Comparison of ENCODE assay signal across 28 mouse cellular contexts in the genomic region with DNA sequence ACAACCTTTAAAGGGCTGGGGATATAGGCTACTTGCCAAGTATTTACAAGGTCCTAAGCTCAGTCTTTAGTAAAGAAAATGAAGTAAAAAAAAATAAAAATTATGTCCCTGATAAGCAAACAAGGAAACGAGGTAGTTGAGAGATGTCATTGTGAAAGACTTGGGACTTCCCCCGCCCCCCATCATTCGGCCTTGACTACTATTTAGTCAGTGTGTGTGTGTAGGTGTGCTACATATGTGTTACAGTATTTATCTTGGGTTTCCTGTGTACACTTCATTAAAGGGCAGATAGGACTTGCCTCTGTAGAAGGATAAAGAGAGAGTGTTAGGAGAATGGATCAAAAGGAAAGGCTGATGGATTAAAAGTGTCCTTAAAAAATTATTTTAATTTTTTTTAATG. TPM values are rescaled to one million over a fixed set of nuclear protein-coding genes. Genes with fewer than 3 reads are reported as not detected.
A peak's percentile ranks its signal among the peaks of the same experiment; 100 is the strongest.
DNase-seq lines count a peak whose midpoint lies in the region; ATAC-seq and TF ChIP-seq lines count a peak whose summit lies in the region.
"Had no signal": no experiment of that assay in that cellular context is flagged by ENCODE, and none has a peak within 500 bp of the region (broad histone marks: within the 10 kb centered on the region; RNA-seq: fewer than 3 reads in every experiment).

No protein-coding gene starts in this region.

- no peaks in the 10 kb centered on the region for H3K9me3 ChIP-seq in CH12.LX (replicated peaks; ENCODE audit: low read length)
- no peaks in the 10 kb centered on the region for H3K9me3 ChIP-seq in intestine, embryonic 15.5 days
- no peaks in the 10 kb centered on the region for H3K9me3 ChIP-seq in stomach, embryonic 15.5 days
- H3K9me3 ChIP-seq: embryonic facial prominence, embryonic 10.5 days; embryonic facial prominence, embryonic 15.5 days; forebrain, embryonic 12.5 days; heart, embryonic 12.5 days; hindbrain, embryonic 13.5 days; liver, embryonic 15.5 days; lung, embryonic 15.5 days had no signal

- no peak for TF ChIP-seq RAD21 in CH12.LX (IDR thresholded peaks at IDR 0.05; ENCODE audit: low read depth, low read length)

- peaks cover 73 to 97% of the 10 kb centered on the region in 2 experiments for H3K36me3 ChIP-seq in CH12.LX (replicated peaks in 1 of 2; ENCODE audit: control insufficient read depth in 1 of 2, insufficient read depth in 1 of 2, low read length in 1 of 2)
- peaks cover 23% of the 10 kb centered on the region; the same call in 1 of the 2 replicates for H3K36me3 ChIP-seq in intestine, embryonic 15.5 days
- peaks cover 45% of the 10 kb centered on the region for H3K36me3 ChIP-seq in stomach, embryonic 15.5 days

- no peaks in the 10 kb centered on the region for H3K79me2 ChIP-seq in CH12.LX (replicated peaks; ENCODE audit: control insufficient read depth, extremely low read depth, insufficient read depth, poor library complexity, severe bottlenecking)

- no peak overlapping the region for H3K4me3 ChIP-seq in CH12.LX (replicated peaks in 1 of 3; ENCODE audit: low read depth in 2 of 3, low read length in 2 of 3, poor library complexity in 1 of 3)
- H3K4me3 ChIP-seq in intestine, embryonic 15.5 days (replicated peaks), result no peak overlapping the region
- H3K4me3 ChIP-seq in stomach, embryonic 15.5 days (replicated peaks), result no peak overlapping the region
- H3K4me3 ChIP-seq: embryonic facial prominence, embryonic 10.5 days; embryonic facial prominence, embryonic 15.5 days; forebrain, embryonic 12.5 days; heart, embryonic 12.5 days; hindbrain, embryonic 13.5 days; liver, embryonic 15.5 days; lung, embryonic 15.5 days had no signal

- no peak overlapping the region for H3K4me2 ChIP-seq in CH12.LX (ENCODE audit: insufficient read depth, low read depth, poor library complexity, severe bottlenecking)
- no peak overlapping the region for H3K4me2 ChIP-seq in intestine, embryonic 15.5 days (replicated peaks)
- no peak overlapping the region for H3K4me2 ChIP-seq in stomach, embryonic 15.5 days
- H3K4me2 ChIP-seq: embryonic facial prominence, embryonic 15.5 days; forebrain, embryonic 12.5 days; heart, embryonic 12.5 days; hindbrain, embryonic 13.5 days; liver, embryonic 15.5 days; lung, embryonic 15.5 days had no signal

- 71% methylated on average over 3 of the region's 3 CpGs for WGBS in intestine, embryonic 15.5 days
- WGBS in stomach, embryonic 15.5 days, result 69% methylated on average over 3 of the region's 3 CpGs

- no peak for TF ChIP-seq CTCF in CH12.LX (conservative IDR thresholded peaks at IDR 0.05 in 1 of 2, IDR thresholded peaks at IDR 0.05 in 1 of 2; ENCODE audit: low read depth in 2 of 2, low read length in 2 of 2)

- in situ Hi-C loops in CH12.LX (cut with MboI; ENCODE audit: low pct_ligation_motif_present, low pct_unique_long_range_greater_than_20kb, low sequenced_read_pairs), result no loop called here

- peak; percentile 60 for DNase-seq in CD4-positive helper T cell, adult 2 months (ENCODE audit: low read depth, low spot score)
- peak; percentile 39 for DNase-seq in CH12.LX (ENCODE audit: extremely low read depth)
- no peak for DNase-seq in natural killer cell, adult 2 months (ENCODE audit: low spot score in 2 of 2)
- no peak for DNase-seq in cerebellum, adult 11 months
- DNase-seq: adrenal gland, postnatal 14 days; cerebellum, adult 11-12 months; cerebellum, adult 9-11 months; gastrocnemius, postnatal 14 days; heart, adult 11 months; heart, postnatal 4 days; kidney, adult 9 months; kidney, postnatal 10 days; layer of hippocampus, adult 9-11 months; lung, postnatal 4 days; midbrain, embryonic 14.5 days; spleen, adult 18-20 months; thymus, postnatal 4 days had no signal

- H3K27ac ChIP-seq in CH12.LX (ENCODE audit: insufficient read depth, low read depth), result no peak overlapping the region
- H3K27ac ChIP-seq in intestine, embryonic 15.5 days, result no peak overlapping the region
- no peak overlapping the region for H3K27ac ChIP-seq in stomach, embryonic 15.5 days
- H3K27ac ChIP-seq: embryonic facial prominence, embryonic 10.5 days; embryonic facial prominence, embryonic 15.5 days; forebrain, embryonic 12.5 days; hindbrain, embryonic 13.5 days; liver, embryonic 15.5 days; lung, embryonic 15.5 days had no signal

- no peak for TF ChIP-seq POLR2A in CH12.LX (IDR thresholded peaks at IDR 0.05; ENCODE audit: low read depth, low read length)

- peaks cover 0 to 9% of the 10 kb centered on the region in 2 experiments; a peak in 2 of 4 replicates for H3K4me1 ChIP-seq in CH12.LX (ENCODE audit: control insufficient read depth in 1 of 2, insufficient read depth in 2 of 2)
- H3K4me1 ChIP-seq in intestine, embryonic 15.5 days (replicated peaks), result 0 out of 2 replicates have a peak, but pooled peaks cover 2% of the 10 kb centered on the region
- no peaks in the 10 kb centered on the region for H3K4me1 ChIP-seq in stomach, embryonic 15.5 days
- H3K4me1 ChIP-seq: embryonic facial prominence, embryonic 10.5 days; embryonic facial prominence, embryonic 15.5 days; forebrain, embryonic 12.5 days; heart, embryonic 12.5 days; hindbrain, embryonic 13.5 days; lung, embryonic 15.5 days had no signal

- H3K27me3 ChIP-seq in CH12.LX (replicated peaks), result no peaks in the 10 kb centered on the region
- no peaks in the 10 kb centered on the region for H3K27me3 ChIP-seq in intestine, embryonic 15.5 days (replicated peaks)
- H3K27me3 ChIP-seq in stomach, embryonic 15.5 days (replicated peaks), result no peaks in the 10 kb centered on the region
- H3K27me3 ChIP-seq: embryonic facial prominence, embryonic 15.5 days; forebrain, embryonic 12.5 days; heart, embryonic 12.5 days; hindbrain, embryonic 13.5 days; liver, embryonic 15.5 days; lung, embryonic 15.5 days had no signal

- peak; percentile 46; the same call in 1 of the 2 replicates for ATAC-seq in intestine, embryonic 15.5 days
- peak; percentile 53; the same call in 1 of the 2 replicates for ATAC-seq in stomach, embryonic 15.5 days (ENCODE audit: insufficient read depth, low FRiP score, low read depth)
- no peak for ATAC-seq in megakaryocyte, adult 5-6 weeks (ENCODE audit: poor library complexity, severe bottlenecking)

- no peak for TF ChIP-seq EP300 in CH12.LX (IDR thresholded peaks at IDR 0.05; ENCODE audit: low read length)

- dilution Hi-C loops in CH12.LX (cut with MboI; ENCODE audit: extremely low pct_ligation_motif_present, extremely low pct_unique_long_range_greater_than_20kb, low sequenced_read_pairs), result no loop called here

- no peak overlapping the region for H3K9ac ChIP-seq in CH12.LX (ENCODE audit: insufficient read depth, low read depth)
- no peak overlapping the region for H3K9ac ChIP-seq in intestine, embryonic 15.5 days
- H3K9ac ChIP-seq in stomach, embryonic 15.5 days, result no peak overlapping the region
- H3K9ac ChIP-seq: embryonic facial prominence, embryonic 15.5 days; forebrain, embryonic 12.5 days; heart, embryonic 12.5 days; hindbrain, embryonic 13.5 days; liver, embryonic 15.5 days; lung, embryonic 15.5 days had no signal

TF ChIP-seq in CH12.LX, 34 proteins besides CTCF, POLR2A, EP300 and RAD21 (continues in another document):
- TF ChIP-seq BHLHE40 (IDR thresholded peaks at IDR 0.05; ENCODE audit: low read depth, low read length) (no peak), HCFC1 (IDR thresholded peaks at IDR 0.05; ENCODE audit: low read depth, low read length) (no peak), KAT2A (IDR thresholded peaks at IDR 0.05; ENCODE audit: insufficient replicate concordance, low read length) (no peak), RCOR1 (conservative IDR thresholded peaks at IDR 0.05; ENCODE audit: low read depth, low read length) (no peak), MAFK (IDR thresholded peaks at IDR 0.05; ENCODE audit: insufficient replicate concordance, low read length) (no peak), NELFE (IDR thresholded peaks at IDR 0.05; ENCODE audit: low read depth, low read length) (no peak), POLR2AphosphoS2 (IDR thresholded peaks at IDR 0.05; ENCODE audit: low read depth, low read length) (no peak), MAX (IDR thresholded peaks at IDR 0.05; ENCODE audit: low read length) (no peak), TCF12 (IDR thresholded peaks at IDR 0.05; ENCODE audit: low read depth, low read length) (no peak), ZMIZ1 (IDR thresholded peaks at IDR 0.05; ENCODE audit: low read depth, low read length) (no peak), MEF2A (IDR thresholded peaks at IDR 0.05; ENCODE audit: borderline replicate concordance, low read depth, low read length) (no peak), USF2 (conservative IDR thresholded peaks at IDR 0.05; ENCODE audit: low read depth, low read length) (no peak), IRF4 (IDR thresholded peaks at IDR 0.05; ENCODE audit: low read depth, low read length) (no peak), ZKSCAN1 (IDR thresholded peaks at IDR 0.05; ENCODE audit: borderline replicate concordance, low read depth, low read length) (no peak), MXI1 (IDR thresholded peaks at IDR 0.05; ENCODE audit: low read depth, low read length) (no peak), UBTF (IDR thresholded peaks at IDR 0.05; ENCODE audit: low read depth, low read length) (no peak)

RNA-seq across cellular contexts. Expression of a gene that starts 10.0 kb away (rescaled TPM):
- total RNA-seq in CH12.LX (2012; rRNA removed), result 14.0 and 17.5 TPM in 2 replicates
- total RNA-seq in CH12.LX (2014; rRNA removed), result 35.4 and 42.2 TPM in 2 replicates
- polyA plus RNA-seq in CH12.LX (2012; ENCODE audit: insufficient read length, low read depth), result 34.2 and 34.5 TPM in 2 replicates
- polyA plus RNA-seq in intestine, embryonic 15.5 days (2015; fragmentation: Nextera tagmentation; extraction: Ambion mirVana), result 7.6 and 8.2 TPM in 2 replicates
- 7.7 and 8.6 TPM in 2 replicates for polyA plus RNA-seq in stomach, embryonic 15.5 days (2015; fragmentation: Nextera tagmentation; extraction: Ambion mirVana)
- total RNA-seq in megakaryocyte, adult 5-6 weeks (2015), result 8.6 and 11.2 TPM in 2 replicates
- total RNA-seq in megakaryocyte, adult 5-6 weeks (2017), result 13.4 and 15.1 TPM in 2 replicates

RNA-seq across cellular contexts. Expression of a gene that starts 12.1 kb away (rescaled TPM):
- total RNA-seq in CH12.LX (2012; rRNA removed) (19.6 and 20.9 TPM in 2 replicates), CH12.LX (2014; rRNA removed) (38.8 and 44.1 TPM in 2 replicates)
- 24.2 and 28.1 TPM in 2 replicates for polyA plus RNA-seq in CH12.LX (2012; ENCODE audit: insufficient read length, low read depth)
- 30.0 and 35.0 TPM in 2 replicates for polyA plus RNA-seq in intestine, embryonic 15.5 days (2015; fragmentation: Nextera tagmentation; extraction: Ambion mirVana)
- 29.0 and 30.8 TPM in 2 replicates for polyA plus RNA-seq in stomach, embryonic 15.5 days (2015; fragmentation: Nextera tagmentation; extraction: Ambion mirVana)
- total RNA-seq in megakaryocyte, adult 5-6 weeks (2015), result 5.8 and 17.2 TPM in 2 replicates
- 11.1 and 13.2 TPM in 2 replicates for total RNA-seq in megakaryocyte, adult 5-6 weeks (2017)

RNA-seq across cellular contexts. Expression of a gene that starts 31.5 kb away (rescaled TPM):
- total RNA-seq in CH12.LX (2012; rRNA removed), result 1.2 and 2.2 TPM in 2 replicates
- 5.3 and 5.4 TPM in 2 replicates for total RNA-seq in CH12.LX (2014; rRNA removed)
- polyA plus RNA-seq in CH12.LX (2012; ENCODE audit: insufficient read length, low read depth), result 1.3 and 2.5 TPM in 2 replicates
- polyA plus RNA-seq in intestine, embryonic 15.5 days (2015; fragmentation: Nextera tagmentation; extraction: Ambion mirVana), result 0.98 and 1.1 TPM in 2 replicates
- polyA plus RNA-seq in stomach, embryonic 15.5 days (2015; fragmentation: Nextera tagmentation; extraction: Ambion mirVana), result 1.3 and 1.7 TPM in 2 replicates
- 29.0 and 36.0 TPM in 2 replicates for total RNA-seq in megakaryocyte, adult 5-6 weeks (2015)
- 16.3 and 18.5 TPM in 2 replicates for total RNA-seq in megakaryocyte, adult 5-6 weeks (2017)
- polyA plus RNA-seq: testis, adult 2 months had no signal

Comparison
In these comparisons a context has a peak if more than half of its experiments do, and no peak if none do; other contexts are left out.
1. DNase-seq: peak in CD4-positive helper T cell, adult 2 months (single experiment) and CH12.LX (single experiment); none in natural killer cell, adult 2 months (0 of 2) and cerebellum, adult 11 months (single experiment).